Mouse (Mus musculus) embryonic facial prominence, embryonic 11.5 days (tissue): ENCODE measurements at regions not wholly inside any gene's neighbourhood (a gene's known extent, or its start where the extent isn't known, plus 50 kb on each side); places are given as distances from the start of the nearest gene placed in this dataset.

ENCODE experiments used
- ATAC-seq: fragments of 200-750 bp; cut with Nextera tagmentation; replicated peaks from 2 replicates; pipeline ENCODE4 v1.8.0; 2017; ENCODE audit warnings: low read depth; ENCODE audit not compliant: insufficient number of reproducible peaks, low FRiP score, low TSS enrichment
- DNase-seq: peaks from one replicate; pipeline ENCODE4 v3.0.0-alpha.2; 2015; ENCODE audit warnings: low spot score
- H3K27ac ChIP-seq: fragments of 300-500 bp; sonication (generic); replicated peaks from 2 replicates; pipeline ENCODE4 v1.5.1; 2014; ENCODE audit warnings: mild to moderate bottlenecking, low read depth, low read length, control low read depth
- H3K27me3 ChIP-seq: fragments of 300-500 bp; sonication (generic); 2 replicates; pipeline ENCODE4 v1.6.1; 2014; ENCODE audit warnings: mild to moderate bottlenecking, low read length, moderate library complexity, mixed read lengths; ENCODE audit not compliant: control insufficient read depth, insufficient read depth
- H3K36me3 ChIP-seq: fragments of 300-500 bp; sonication (generic); replicated peaks from 2 replicates; pipeline ENCODE4 v1.6.1; 2014; ENCODE audit warnings: low read depth, mild to moderate bottlenecking, low read length, moderate library complexity, mixed read lengths; ENCODE audit not compliant: control insufficient read depth, insufficient read depth
- H3K4me1 ChIP-seq: fragments of 300-500 bp; sonication (generic); 2 replicates; pipeline ENCODE4 v1.6.1; 2014; ENCODE audit warnings: low read length, mixed read lengths; ENCODE audit not compliant: control insufficient read depth, insufficient read depth
- H3K4me2 ChIP-seq: fragments of 300-500 bp; sonication (generic); 2 replicates; pipeline ENCODE4 v1.6.1; 2014; ENCODE audit warnings: low read depth, mild to moderate bottlenecking, control low read depth, low read length, moderate library complexity
- H3K4me3 ChIP-seq: fragments of 300-500 bp; sonication (generic); 2 replicates; pipeline ENCODE4 v1.5.1; 2014; ENCODE audit warnings: low read depth, low read length, control low read depth
- H3K9ac ChIP-seq: fragments of 300-500 bp; sonication (generic); replicated peaks from 2 replicates; pipeline ENCODE4 v1.6.1; 2014; ENCODE audit warnings: mild to moderate bottlenecking, control low read depth, low read length
- H3K9me3 ChIP-seq: fragments of 300-500 bp; sonication (generic); replicated peaks from 2 replicates; pipeline ENCODE4 v1.6.1; 2016; ENCODE audit warnings: mild to moderate bottlenecking, low read length, inconsistent platforms, mixed read lengths; ENCODE audit not compliant: control insufficient read depth
- WGBS: fragments of 180-500 bp; shearing (Covaris S2); extraction: QIAGEN DNeasy Blood & Tissue Kit; methylation state at CpG from one replicate; pipeline ENCODE4 v1.1.7; 2014; 5-methylcytosine and 5-hydroxymethylcytosine counted together

DNA sequence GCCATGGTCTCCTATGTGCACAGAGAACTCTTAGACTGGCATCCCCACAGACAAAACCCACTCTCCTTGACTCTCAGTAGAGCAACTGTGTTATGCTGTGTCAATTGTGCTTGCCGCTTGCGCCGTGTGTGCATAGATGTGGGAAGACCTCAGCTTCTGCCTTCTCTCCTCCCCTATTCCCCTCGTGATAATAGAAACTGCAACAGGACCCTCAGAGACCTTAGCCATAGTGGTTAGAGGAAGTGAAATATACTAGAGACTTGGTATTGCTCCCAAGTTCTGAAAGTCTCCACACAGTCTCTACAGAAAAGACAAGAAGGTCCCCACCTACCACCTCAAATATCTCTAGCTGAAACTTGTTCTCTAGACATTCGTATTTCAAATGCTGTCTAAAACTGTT lies 188.2 kb upstream of the Hmga2 start:
- H3K9me3 ChIP-seq: no peaks in the 10 kb centered on the region
- H3K9ac ChIP-seq: no peak overlapping the region
- H3K36me3 ChIP-seq: no peaks in the 10 kb centered on the region
- H3K27ac ChIP-seq: no peak overlapping the region
- H3K27me3 ChIP-seq: no peaks in the 10 kb centered on the region
- WGBS: 87% methylated on average over 5 of the region's 5 CpGs
- DNase-seq (no peak), ATAC-seq (no peak)
- no peaks in the 10 kb centered on the region for H3K4me1 ChIP-seq
- no peak overlapping the region for H3K4me2 ChIP-seq
- no peak overlapping the region for H3K4me3 ChIP-seq

- ATAC-seq (no peak), DNase-seq (no peak)
- WGBS: 77% methylated on average over 11 of the region's 11 CpGs
- no peaks in the 10 kb centered on the region for H3K27me3 ChIP-seq
- no peak overlapping the region for H3K4me3 ChIP-seq
- no peak overlapping the region for H3K27ac ChIP-seq
- H3K36me3 ChIP-seq: no peaks in the 10 kb centered on the region
- no peak overlapping the region for H3K4me2 ChIP-seq
- H3K9me3 ChIP-seq: no peaks in the 10 kb centered on the region
- no peaks in the 10 kb centered on the region for H3K4me1 ChIP-seq
- H3K9ac ChIP-seq: no peak overlapping the region
These were observed 187.1 kb upstream of the Hmga2 start for GRCm38 (mm10) chr10:120663396-120663795.

- Histone ChIP-seq H3K27ac (no peak overlapping the region), H3K4me3 (no peak overlapping the region), H3K4me2 (no peak overlapping the region), H3K36me3 (no peaks in the 10 kb centered on the region), H3K9me3 (no peaks in the 10 kb centered on the region), H3K4me1 (no peaks in the 10 kb centered on the region), H3K9ac (no peak overlapping the region), H3K27me3 (no peaks in the 10 kb centered on the region)
- no peak; the same call in 1 of the 2 replicates for ATAC-seq
- WGBS: 43% methylated on average over 6 of the region's 6 CpGs
- peak; percentile 53 for DNase-seq
These were observed 184.2 kb upstream of the Hmga2 start for GRCm38 (mm10) chr10:120660503-120660902.

DNA sequence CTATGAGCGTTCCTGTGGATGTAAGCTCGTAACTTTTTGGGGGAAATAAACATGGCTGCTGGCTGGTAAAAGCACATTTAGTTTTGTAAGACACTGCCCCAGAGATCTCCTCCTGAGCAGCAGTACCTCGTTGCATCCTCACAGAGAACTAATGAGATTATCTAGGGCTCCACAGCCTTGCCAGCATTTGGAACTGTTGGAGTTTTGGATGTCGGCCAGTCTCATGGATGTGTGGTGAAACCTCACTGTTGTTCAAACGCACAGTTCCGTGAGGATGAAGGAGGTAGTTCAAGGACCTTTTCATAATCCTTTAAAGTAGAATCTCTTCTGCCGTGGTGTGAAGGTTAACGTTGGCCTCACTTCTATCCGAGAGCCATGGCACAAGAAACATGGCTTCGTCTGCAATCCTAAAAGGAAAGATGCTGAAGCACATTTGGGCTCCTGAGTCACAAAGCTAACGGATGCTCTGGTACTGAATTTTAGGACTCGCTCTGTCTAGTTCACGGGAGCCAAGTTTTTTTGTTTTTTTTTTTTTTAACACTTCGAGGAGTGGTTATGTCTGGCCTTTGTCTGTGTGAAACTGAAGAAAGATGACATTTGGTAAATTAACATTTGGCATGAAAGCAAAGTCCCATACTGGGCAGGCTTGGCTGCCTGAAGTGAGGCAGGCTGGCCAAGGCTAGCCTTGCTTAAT lies 179.1 kb upstream of the Hmga2 start:
- no peaks in the 10 kb centered on the region for H3K27me3 ChIP-seq

GRCm38 (mm10) chr10:120652525-120653215 lies 176.4 kb upstream of the Hmga2 start:
- 85% methylated on average over 6 of the region's 6 CpGs for WGBS

More for the DNA sequence above, 179.1 kb upstream of the Hmga2 start:
- DNase-seq: no peak
- no peaks in the 10 kb centered on the region for H3K4me1 ChIP-seq
- H3K9ac ChIP-seq: no peak overlapping the region
- no peak overlapping the region for H3K4me3 ChIP-seq
- no peaks in the 10 kb centered on the region for H3K9me3 ChIP-seq
- no peak overlapping the region for H3K27ac ChIP-seq
- ATAC-seq: no peak
- H3K36me3 ChIP-seq: no peaks in the 10 kb centered on the region
- H3K4me2 ChIP-seq: no peak overlapping the region
- 82% methylated on average over 14 of the region's 14 CpGs for WGBS

DNA sequence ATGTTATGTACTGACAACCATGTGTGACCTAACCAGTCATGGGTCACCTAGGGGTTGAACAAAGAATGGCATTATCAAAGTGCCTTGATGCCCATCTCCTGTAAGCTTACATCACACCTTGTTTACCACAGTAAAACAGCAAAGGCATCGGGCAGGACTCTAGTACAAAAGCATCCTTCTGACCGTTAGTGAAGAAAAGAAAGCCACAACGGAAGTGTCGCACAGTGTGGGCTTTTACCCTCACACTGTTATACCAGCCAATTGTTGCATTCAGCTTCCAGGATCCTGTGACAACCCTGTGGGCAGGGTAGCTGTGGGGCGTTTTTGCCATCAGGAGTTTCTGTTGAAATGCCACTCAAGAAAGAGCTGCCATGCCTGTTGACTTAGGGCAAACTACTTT lies 175.6 kb upstream of the Hmga2 start:
- Histone ChIP-seq H3K9me3 (no peaks in the 10 kb centered on the region), H3K36me3 (no peaks in the 10 kb centered on the region), H3K4me3 (no peak overlapping the region), H3K4me2 (no peak overlapping the region), H3K4me1 (no peaks in the 10 kb centered on the region; the same call in 1 of the 2 replicates), H3K27me3 (no peaks in the 10 kb centered on the region), H3K27ac (no peak overlapping the region), H3K9ac (no peak overlapping the region)
- no peak for DNase-seq
- WGBS: 87% methylated on average over 5 of the region's 5 CpGs
- ATAC-seq: no peak

More at GRCm38 (mm10) chr10:120652525-120653215, 176.4 kb upstream of the Hmga2 start:
- Histone ChIP-seq H3K9ac (no peak overlapping the region), H3K27me3 (no peaks in the 10 kb centered on the region), H3K9me3 (no peaks in the 10 kb centered on the region), H3K4me2 (no peak overlapping the region), H3K4me1 (no peaks in the 10 kb centered on the region), H3K27ac (no peak overlapping the region), H3K4me3 (no peak overlapping the region), H3K36me3 (no peaks in the 10 kb centered on the region)
- ATAC-seq (no peak), DNase-seq (no peak)

- Histone ChIP-seq H3K27ac (no peak overlapping the region), H3K27me3 (no peaks in the 10 kb centered on the region), H3K4me1 (no peaks in the 10 kb centered on the region; the same call in 1 of the 2 replicates), H3K4me2 (no peak overlapping the region), H3K9ac (no peak overlapping the region), H3K9me3 (no peaks in the 10 kb centered on the region), H3K36me3 (no peaks in the 10 kb centered on the region), H3K4me3 (no peak overlapping the region)
- no peak for DNase-seq
- 92% methylated on average over 9 of the region's 9 CpGs for WGBS
- no peak for ATAC-seq
These were observed 174.1 kb upstream of the Hmga2 start for GRCm38 (mm10) chr10:120650336-120650735.

DNA sequence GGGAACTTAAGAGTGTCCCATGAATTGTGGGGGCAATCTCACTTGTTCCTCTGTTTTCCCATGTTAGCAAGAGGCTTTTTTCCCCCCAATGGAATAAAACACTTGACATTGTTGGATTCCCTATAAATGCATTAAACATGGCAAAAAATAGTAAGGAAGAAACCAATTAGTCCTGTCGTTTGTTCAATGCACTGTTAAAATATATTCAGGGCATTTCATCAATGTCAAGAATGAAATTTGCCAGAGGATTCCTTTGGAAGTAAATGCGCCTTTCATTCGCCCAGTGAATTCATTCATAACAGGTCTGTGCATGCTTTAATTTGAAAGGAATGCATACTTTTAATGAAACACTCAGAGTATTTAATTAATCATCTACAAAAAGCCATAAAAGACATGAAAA lies 172.5 kb upstream of the Hmga2 start:
- no peak overlapping the region for H3K4me2 ChIP-seq
- no peak overlapping the region for H3K9ac ChIP-seq
- no peaks in the 10 kb centered on the region for H3K9me3 ChIP-seq
- ATAC-seq (no peak), DNase-seq (no peak)
- H3K27me3 ChIP-seq: no peaks in the 10 kb centered on the region
- H3K4me3 ChIP-seq: no peak overlapping the region
- peak overlapping the region; percentile 53 for H3K27ac ChIP-seq
- H3K4me1 ChIP-seq: no peaks in the 10 kb centered on the region; the same call in 1 of the 2 replicates
- 58% methylated on average over 3 of the region's 3 CpGs for WGBS
- H3K36me3 ChIP-seq: no peaks in the 10 kb centered on the region
